Mouse (Mus musculus): ENCODE data around the gene Rph3a. TPM values are rescaled to one million over a fixed set of nuclear protein-coding genes. Genes with fewer than 3 reads are reported as not detected.

Rph3a gene
- polyA plus RNA-seq, 1 experiment from 2014 or later = 2.2 TPM

DNA sequence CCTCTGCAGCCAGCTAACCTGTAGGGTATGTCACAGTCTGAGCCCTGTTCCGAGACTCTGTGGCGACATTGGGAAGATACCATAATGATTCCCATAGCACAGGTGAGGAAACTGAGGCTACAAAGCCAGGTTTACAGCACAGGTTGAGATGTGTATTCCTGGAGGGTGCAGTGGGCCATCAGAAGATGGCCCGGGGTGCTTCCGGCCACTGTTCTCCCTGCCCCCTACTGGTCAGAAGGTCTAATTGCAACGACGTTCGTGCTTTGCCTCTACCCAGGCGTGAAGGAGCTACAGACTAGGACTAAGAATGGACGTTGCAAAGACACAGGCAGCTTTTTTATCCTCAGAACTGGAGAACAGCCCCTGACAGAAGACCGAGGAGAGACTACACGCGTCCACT is 10.3 kb downstream of the Rph3a start:
- no peaks in the 10 kb centered on the region for H3K9me3 ChIP-seq (ENCODE audit: control insufficient read depth, low read length)
- H3K4me2 ChIP-seq (ENCODE audit: low read depth, low read length, severe bottlenecking) = no peak overlapping the region
- DNase-seq (ENCODE audit: low spot score) = peak; percentile 63
- H3K4me1 ChIP-seq (replicated peaks; ENCODE audit: control insufficient read depth, insufficient read depth, low read length) = peaks cover 3% of the 10 kb centered on the region; the same call in 1 of the 2 replicates
- H3K9ac ChIP-seq (ENCODE audit: low read length) = no peak overlapping the region
- H3K36me3 ChIP-seq (ENCODE audit: control insufficient read depth, insufficient read depth, low read length) = no peaks in the 10 kb centered on the region
- no peak overlapping the region for H3K27ac ChIP-seq (ENCODE audit: low read depth, low read length)
- WGBS = 40% methylated on average over 12 of the region's 12 CpGs
- H3K4me3 ChIP-seq (ENCODE audit: low read depth, low read length) = no peak overlapping the region
- no peaks in the 10 kb centered on the region for H3K27me3 ChIP-seq (ENCODE audit: control insufficient read depth, insufficient read depth, low read length)
- no peak for ATAC-seq (replicated peaks; ENCODE audit: low FRiP score)

DNA sequence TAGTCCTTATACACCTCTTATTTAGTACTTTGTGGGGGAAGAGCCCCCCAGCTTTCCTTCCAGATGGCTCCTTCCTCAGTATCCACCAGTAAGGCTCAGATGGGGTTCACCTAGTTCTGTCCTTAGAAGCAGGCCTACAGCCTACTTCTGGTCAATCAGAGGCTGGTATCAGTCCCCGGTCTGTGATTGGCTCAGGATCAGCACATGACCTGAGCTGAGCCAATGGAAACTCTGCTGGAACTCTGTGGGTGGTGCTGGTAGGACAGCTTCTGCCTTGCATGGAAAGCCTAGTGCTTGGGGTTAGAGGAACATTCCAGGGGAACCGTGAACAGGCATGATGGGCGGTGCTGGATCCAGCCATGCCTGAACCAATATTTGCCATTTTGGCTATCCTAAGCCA is 21.5 kb downstream of the Rph3a start:
- Histone ChIP-seq H3K27me3 (ENCODE audit: control insufficient read depth, insufficient read depth, low read length) (no peaks in the 10 kb centered on the region), H3K4me3 (ENCODE audit: low read depth, low read length) (no peak overlapping the region), H3K9me3 (ENCODE audit: control insufficient read depth, low read length) (no peaks in the 10 kb centered on the region), H3K27ac (ENCODE audit: low read depth, low read length) (no peak overlapping the region), H3K4me1 (replicated peaks; ENCODE audit: control insufficient read depth, insufficient read depth, low read length) (no peaks in the 10 kb centered on the region), H3K4me2 (ENCODE audit: low read depth, low read length, severe bottlenecking) (no peak overlapping the region), H3K36me3 (ENCODE audit: control insufficient read depth, insufficient read depth, low read length) (no peaks in the 10 kb centered on the region), H3K9ac (ENCODE audit: low read length) (no peak overlapping the region)
- 93% methylated on average over 3 of the region's 3 CpGs for WGBS
- DNase-seq (ENCODE audit: low spot score) = no peak
- ATAC-seq (replicated peaks; ENCODE audit: low FRiP score) = no peak

DNA sequence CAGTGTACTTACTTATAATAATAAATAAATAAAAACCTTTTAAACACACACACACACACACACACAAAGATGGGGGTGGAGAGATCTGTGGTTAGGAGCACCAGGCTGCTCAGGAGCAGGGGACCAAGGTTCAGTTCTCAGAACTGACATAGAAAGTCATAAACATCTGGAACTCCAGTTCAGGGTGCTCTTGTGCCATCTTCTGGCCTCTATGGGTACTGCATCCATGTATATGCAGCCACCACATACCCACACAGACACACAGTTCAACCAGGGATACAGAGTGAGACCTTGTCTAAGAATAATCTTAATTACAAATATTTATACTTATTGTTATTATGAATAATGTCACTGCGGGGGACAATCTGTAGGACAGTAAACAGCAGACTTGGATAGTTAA is 26.9 kb downstream of the Rph3a start:
- Histone ChIP-seq H3K36me3 (ENCODE audit: control insufficient read depth, insufficient read depth, low read length) (no peaks in the 10 kb centered on the region), H3K27me3 (ENCODE audit: control insufficient read depth, insufficient read depth, low read length) (no peaks in the 10 kb centered on the region), H3K4me3 (ENCODE audit: low read depth, low read length) (no peak overlapping the region), H3K4me2 (ENCODE audit: low read depth, low read length, severe bottlenecking) (no peak overlapping the region), H3K9ac (ENCODE audit: low read length) (no peak overlapping the region), H3K9me3 (ENCODE audit: control insufficient read depth, low read length) (no peaks in the 10 kb centered on the region), H3K27ac (ENCODE audit: low read depth, low read length) (no peak overlapping the region), H3K4me1 (replicated peaks; ENCODE audit: control insufficient read depth, insufficient read depth, low read length) (no peaks in the 10 kb centered on the region)
- no peak for ATAC-seq (replicated peaks; ENCODE audit: low FRiP score)
- 86% methylated on average over 1 of the region's 1 CpGs for WGBS
- no peak for DNase-seq (ENCODE audit: low spot score)

DNA sequence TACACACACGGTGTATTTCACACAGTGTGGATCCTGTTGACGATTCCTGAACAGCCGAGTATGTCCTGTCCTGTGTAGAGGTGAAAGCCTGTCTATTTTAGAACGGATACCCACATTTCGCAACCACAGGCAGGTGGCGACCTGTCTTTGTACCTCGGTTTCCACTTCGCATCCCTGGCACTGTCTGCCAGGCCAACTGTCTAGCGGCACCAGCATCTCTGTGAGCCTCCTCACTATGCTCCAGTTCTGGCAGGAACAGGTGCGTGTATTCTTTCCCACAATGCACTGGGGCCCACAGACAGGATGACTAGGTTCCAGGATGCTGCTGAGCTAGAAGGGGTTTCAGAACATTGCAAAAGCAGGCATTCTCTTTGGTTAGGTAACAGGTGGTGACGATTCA is 28.7 kb downstream of the Rph3a start:
- no peaks in the 10 kb centered on the region for H3K9me3 ChIP-seq (ENCODE audit: control insufficient read depth, low read length)
- ATAC-seq (replicated peaks; ENCODE audit: low FRiP score) (no peak), DNase-seq (ENCODE audit: low spot score) (no peak)
- H3K4me2 ChIP-seq (ENCODE audit: low read depth, low read length, severe bottlenecking) = no peak overlapping the region
- no peak overlapping the region for H3K9ac ChIP-seq (ENCODE audit: low read length)
- WGBS = 93% methylated on average over 11 of the region's 11 CpGs
- no peaks in the 10 kb centered on the region for H3K36me3 ChIP-seq (ENCODE audit: control insufficient read depth, insufficient read depth, low read length)
- H3K4me1 ChIP-seq (replicated peaks; ENCODE audit: control insufficient read depth, insufficient read depth, low read length) = no peaks in the 10 kb centered on the region
- H3K4me3 ChIP-seq (ENCODE audit: low read depth, low read length) = no peak overlapping the region
- no peaks in the 10 kb centered on the region for H3K27me3 ChIP-seq (ENCODE audit: control insufficient read depth, insufficient read depth, low read length)
- H3K27ac ChIP-seq (ENCODE audit: low read depth, low read length) = no peak overlapping the region

- Histone ChIP-seq H3K27ac (ENCODE audit: low read depth, low read length) (no peak overlapping the region), H3K27me3 (ENCODE audit: control insufficient read depth, insufficient read depth, low read length) (no peaks in the 10 kb centered on the region), H3K4me2 (ENCODE audit: low read depth, low read length, severe bottlenecking) (no peak overlapping the region), H3K9ac (ENCODE audit: low read length) (no peak overlapping the region), H3K4me3 (ENCODE audit: low read depth, low read length) (no peak overlapping the region), H3K9me3 (ENCODE audit: control insufficient read depth, low read length) (no peaks in the 10 kb centered on the region), H3K36me3 (ENCODE audit: control insufficient read depth, insufficient read depth, low read length) (no peaks in the 10 kb centered on the region), H3K4me1 (replicated peaks; ENCODE audit: control insufficient read depth, insufficient read depth, low read length) (no peaks in the 10 kb centered on the region)
- 93% methylated on average over 2 of the region's 2 CpGs for WGBS
- DNase-seq (ENCODE audit: low spot score) (no peak), ATAC-seq (replicated peaks; ENCODE audit: low FRiP score) (no peak)
Measured at GRCm38 (mm10) chr5:120980116-120980515, 29.8 kb downstream of the Rph3a start.

- WGBS = 49% methylated on average over 3 of the region's 3 CpGs
- Histone ChIP-seq H3K9me3 (ENCODE audit: control insufficient read depth, low read length) (no peaks in the 10 kb centered on the region), H3K4me3 (ENCODE audit: low read depth, low read length) (no peak overlapping the region), H3K4me2 (ENCODE audit: low read depth, low read length, severe bottlenecking) (no peak overlapping the region), H3K27ac (ENCODE audit: low read depth, low read length) (no peak overlapping the region), H3K9ac (ENCODE audit: low read length) (no peak overlapping the region), H3K27me3 (ENCODE audit: control insufficient read depth, insufficient read depth, low read length) (no peaks in the 10 kb centered on the region), H3K36me3 (ENCODE audit: control insufficient read depth, insufficient read depth, low read length) (no peaks in the 10 kb centered on the region), H3K4me1 (replicated peaks; ENCODE audit: control insufficient read depth, insufficient read depth, low read length) (no peaks in the 10 kb centered on the region)
- DNase-seq (ENCODE audit: low spot score) (no peak), ATAC-seq (replicated peaks; ENCODE audit: low FRiP score) (no peak)
Measured at GRCm38 (mm10) chr5:120976138-120976537, 33.8 kb downstream of the Rph3a start.

DNA sequence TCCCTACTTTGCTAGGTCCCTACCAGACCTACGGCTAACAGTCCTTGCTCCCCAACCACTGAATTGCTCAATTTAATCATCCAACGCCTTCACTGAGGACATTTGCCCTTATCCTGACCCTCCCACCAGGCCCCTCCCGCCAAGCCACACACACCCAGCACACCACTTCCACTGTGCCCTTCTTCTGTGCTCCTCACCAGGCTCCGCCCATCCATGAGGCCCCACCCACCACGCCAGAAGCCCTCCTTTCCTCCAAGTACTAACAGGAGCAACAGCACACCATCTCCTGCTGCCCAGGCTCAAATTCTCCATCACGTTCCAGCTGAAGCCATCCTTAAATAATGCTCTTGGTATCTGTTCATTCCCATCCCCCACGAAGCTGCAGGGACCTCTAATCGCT is 35.4 kb downstream of the Rph3a start:
- DNase-seq (ENCODE audit: low spot score) (no peak), ATAC-seq (replicated peaks; ENCODE audit: low FRiP score) (no peak)
- Histone ChIP-seq H3K36me3 (ENCODE audit: control insufficient read depth, insufficient read depth, low read length) (no peaks in the 10 kb centered on the region), H3K4me1 (replicated peaks; ENCODE audit: control insufficient read depth, insufficient read depth, low read length) (no peaks in the 10 kb centered on the region), H3K27me3 (ENCODE audit: control insufficient read depth, insufficient read depth, low read length) (no peaks in the 10 kb centered on the region), H3K27ac (ENCODE audit: low read depth, low read length) (no peak overlapping the region), H3K9me3 (ENCODE audit: control insufficient read depth, low read length) (no peaks in the 10 kb centered on the region), H3K4me2 (ENCODE audit: low read depth, low read length, severe bottlenecking) (no peak overlapping the region), H3K9ac (ENCODE audit: low read length) (no peak overlapping the region), H3K4me3 (ENCODE audit: low read depth, low read length) (no peak overlapping the region)
- 50% methylated on average over 8 of the region's 8 CpGs for WGBS

DNA sequence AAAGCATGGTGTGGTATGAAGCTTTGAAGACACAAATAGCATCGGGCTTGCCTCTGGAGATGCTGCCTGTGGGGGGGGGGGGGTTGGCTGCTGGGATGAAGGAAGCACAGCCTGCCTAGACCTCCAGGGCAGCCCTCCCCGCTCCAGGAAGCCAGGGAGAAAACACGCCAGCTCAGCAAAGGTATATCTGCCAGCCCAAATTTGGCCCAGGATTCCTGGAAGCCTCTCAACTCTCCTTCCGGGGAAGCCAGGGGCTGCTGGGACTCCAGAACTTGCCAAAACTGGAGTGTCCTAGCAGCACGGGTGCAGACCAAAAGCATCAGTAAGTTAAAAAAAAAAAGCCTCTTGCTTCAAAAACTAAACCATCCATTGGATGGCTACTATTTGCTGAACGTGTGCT is 37.6 kb downstream of the Rph3a start:
- WGBS = 86% methylated on average over 6 of the region's 6 CpGs
- DNase-seq (ENCODE audit: low spot score) = no peak

DNA sequence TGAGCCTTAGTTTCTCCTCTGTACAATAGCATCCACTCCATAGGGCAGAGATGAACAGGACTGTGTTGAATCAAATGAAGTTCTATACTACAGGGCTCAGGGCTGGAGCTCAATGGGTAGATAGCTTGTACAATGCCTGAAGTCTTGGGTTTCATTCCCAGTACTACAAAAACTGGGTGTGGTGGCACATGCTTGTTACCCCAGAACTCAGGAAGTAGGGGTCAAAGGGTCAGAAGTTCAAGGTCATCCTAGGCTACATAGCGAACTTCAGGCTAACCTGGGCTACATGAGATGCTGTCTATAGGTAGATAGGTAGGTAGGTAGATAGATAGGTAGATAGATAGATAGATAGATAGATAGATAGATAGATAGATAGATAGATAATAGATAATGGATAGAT is 38.6 kb downstream of the Rph3a start:
- Histone ChIP-seq H3K27me3 (ENCODE audit: control insufficient read depth, insufficient read depth, low read length) (no peaks in the 10 kb centered on the region), H3K9me3 (ENCODE audit: control insufficient read depth, low read length) (no peaks in the 10 kb centered on the region), H3K9ac (ENCODE audit: low read length) (no peak overlapping the region), H3K27ac (ENCODE audit: low read depth, low read length) (no peak overlapping the region), H3K4me2 (ENCODE audit: low read depth, low read length, severe bottlenecking) (no peak overlapping the region), H3K4me1 (replicated peaks; ENCODE audit: control insufficient read depth, insufficient read depth, low read length) (no peaks in the 10 kb centered on the region), H3K4me3 (ENCODE audit: low read depth, low read length) (no peak overlapping the region), H3K36me3 (ENCODE audit: control insufficient read depth, insufficient read depth, low read length) (no peaks in the 10 kb centered on the region)
- DNase-seq (ENCODE audit: low spot score) = no peak
- ATAC-seq (replicated peaks; ENCODE audit: low FRiP score) = no peak
- 89% methylated on average over 1 of the region's 1 CpGs for WGBS

More for the DNA sequence above, 37.6 kb downstream of the Rph3a start:
- Histone ChIP-seq H3K4me1 (replicated peaks; ENCODE audit: control insufficient read depth, insufficient read depth, low read length) (no peaks in the 10 kb centered on the region), H3K36me3 (ENCODE audit: control insufficient read depth, insufficient read depth, low read length) (no peaks in the 10 kb centered on the region), H3K9ac (ENCODE audit: low read length) (no peak overlapping the region), H3K27ac (ENCODE audit: low read depth, low read length) (no peak overlapping the region), H3K27me3 (ENCODE audit: control insufficient read depth, insufficient read depth, low read length) (no peaks in the 10 kb centered on the region), H3K9me3 (ENCODE audit: control insufficient read depth, low read length) (no peaks in the 10 kb centered on the region), H3K4me2 (ENCODE audit: low read depth, low read length, severe bottlenecking) (no peak overlapping the region), H3K4me3 (ENCODE audit: low read depth, low read length) (no peak overlapping the region)
- ATAC-seq (replicated peaks; ENCODE audit: low FRiP score) = no peak

Data from forebrain, embryonic 11.5 days (tissue).